Mouse (Mus musculus) cerebellum, adult (tissue): ENCODE results near the gene Ess2.

ENCODE experiments used
- ATAC-seq: cut with Nextera tagmentation; 2 replicates; pipeline ENCODE4 v1.9.2; 2017; ENCODE audit warnings: mild to moderate bottlenecking, moderate library complexity, mixed read lengths; ENCODE audit not compliant: insufficient number of reproducible peaks, low FRiP score, low TSS enrichment

Ess2 gene

GRCm38 (mm10) chr16:17922163-17922538 lies 11.0 kb upstream of the Ess2 start:
- peak; percentile 21; the same call in 1 of the 2 replicates for ATAC-seq

GRCm38 (mm10) chr16:17921325-17922162 lies 10.4 kb upstream of the Ess2 start:
- ATAC-seq: peak; percentile 89

- no peak for ATAC-seq
These were observed 9.4 kb upstream of the Ess2 start for GRCm38 (mm10) chr16:17920586-17920985.

GRCm38 (mm10) chr16:17914307-17915249 lies 3.4 kb upstream of the Ess2 start, which contains the start of gene Gsc2:
TSS of gene Gsc2 (minus strand) at chr16:17915059.
- ATAC-seq: no peak

- ATAC-seq: no peak
These were observed 12.7 kb downstream of the Ess2 start, which contains the start of the genes Dgcr2 and Tssk2 for GRCm38 (mm10) chr16:17898462-17898861. TSS of gene Dgcr2 (minus strand) at chr16:17898562. TSS of gene Tssk2 (plus strand) at chr16:17898637.

- no peak for ATAC-seq
These were observed 15.1 kb downstream of the Ess2 start for GRCm38 (mm10) chr16:17896091-17896490.

- ATAC-seq: no peak
These were observed 17.2 kb downstream of the Ess2 start, which contains the start of gene Tssk1 for GRCm38 (mm10) chr16:17893923-17894322. TSS of gene Tssk1 (plus strand) at chr16:17894223.

GRCm38 (mm10) chr16:17892606-17893005 lies 18.5 kb downstream of the Ess2 start:
- ATAC-seq: no peak

- peak; percentile 78 for ATAC-seq
These were observed 19.6 kb downstream of the Ess2 start, which contains the start of gene Gm20518 for GRCm38 (mm10) chr16:17891567-17891959. TSS of gene Gm20518 (minus strand) at chr16:17891671.

- ATAC-seq: peak; percentile 65
These were observed 20.1 kb downstream of the Ess2 start for GRCm38 (mm10) chr16:17890917-17891566.

- ATAC-seq: no peak
These were observed 20.8 kb downstream of the Ess2 start for GRCm38 (mm10) chr16:17890342-17890727.

- no peak for ATAC-seq
These were observed 21.3 kb downstream of the Ess2 start for GRCm38 (mm10) chr16:17889689-17890341.

GRCm38 (mm10) chr16:17884116-17884515 lies 27.0 kb downstream of the Ess2 start:
- ATAC-seq: no peak

- ATAC-seq: no peak
These were observed 29.0 kb downstream of the Ess2 start for GRCm38 (mm10) chr16:17882196-17882595.

- no peak for ATAC-seq
These were observed 31.6 kb downstream of the Ess2 start for GRCm38 (mm10) chr16:17879571-17879970.

GRCm38 (mm10) chr16:17876096-17876495 lies 35.1 kb downstream of the Ess2 start:
- ATAC-seq: no peak

GRCm38 (mm10) chr16:17875174-17875573 lies 36.0 kb downstream of the Ess2 start:
- 0 out of 2 replicates have a peak, but pooled peaks have one; percentile 45 for ATAC-seq

- ATAC-seq: no peak
These were observed 38.2 kb downstream of the Ess2 start for GRCm38 (mm10) chr16:17872995-17873394.

GRCm38 (mm10) chr16:17871248-17871647 lies 39.9 kb downstream of the Ess2 start:
- no peak for ATAC-seq

GRCm38 (mm10) chr16:17865770-17866169 lies 45.4 kb downstream of the Ess2 start:
- ATAC-seq: 0 out of 2 replicates have a peak, but pooled peaks have one; percentile 52
